Mouse (Mus musculus): ENCODE measurements around the gene Twist2.

Twist2 gene

GRCm38 (mm10) chr1:91816571-91816970 is 15.3 kb downstream of the Twist2 start:
- no peak for DNase-seq (ENCODE audit: low read depth, low spot score)

DNA sequence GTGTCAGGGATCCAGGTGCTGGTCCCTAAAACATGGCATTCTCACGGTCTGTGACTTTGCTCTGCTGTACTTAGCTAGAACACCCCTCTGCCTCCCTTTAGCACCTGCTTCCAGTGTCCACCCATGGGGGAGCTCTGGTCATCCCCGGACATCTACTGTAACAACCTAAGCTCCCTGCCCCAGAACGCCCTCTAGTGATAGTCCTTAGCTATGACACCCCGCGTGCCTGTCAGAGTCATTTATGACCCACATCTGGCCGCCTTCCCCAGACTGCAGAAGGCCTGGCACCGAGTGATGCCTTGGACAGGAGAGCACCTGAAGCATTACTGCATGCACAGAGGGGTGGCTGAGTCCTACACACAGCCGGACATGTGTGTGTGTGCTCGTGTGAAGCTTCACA is 18.0 kb downstream of the Twist2 start:
- DNase-seq (ENCODE audit: low read depth, low spot score), result no peak

GRCm38 (mm10) chr1:91820531-91820930 is 19.3 kb downstream of the Twist2 start:
- no peak for DNase-seq (ENCODE audit: low read depth, low spot score)

- no peak for DNase-seq (ENCODE audit: low read depth, low spot score)
These were observed 21.1 kb downstream of the Twist2 start for GRCm38 (mm10) chr1:91822316-91822824.

DNA sequence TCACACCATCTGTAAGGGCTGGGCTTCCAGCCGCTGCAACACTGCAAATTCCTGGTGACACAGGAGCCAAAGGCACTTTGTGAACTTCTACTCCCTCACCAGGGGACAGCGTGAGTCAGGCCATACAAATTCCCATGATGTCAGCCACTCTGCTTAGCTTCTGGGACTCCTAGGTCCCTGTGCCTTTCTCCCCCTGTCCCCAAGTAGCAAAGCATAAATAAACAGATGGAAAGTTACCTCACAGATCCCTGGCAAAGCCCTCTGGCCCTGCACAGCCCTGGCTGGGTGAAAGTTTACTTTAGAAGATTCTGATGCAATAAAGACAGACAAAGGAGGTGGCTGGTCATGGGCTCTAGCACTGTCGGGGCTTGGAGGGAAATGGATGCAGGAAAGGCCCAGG is 22.3 kb downstream of the Twist2 start:
- peak; percentile 83 for DNase-seq (ENCODE audit: low read depth, low spot score)

DNA sequence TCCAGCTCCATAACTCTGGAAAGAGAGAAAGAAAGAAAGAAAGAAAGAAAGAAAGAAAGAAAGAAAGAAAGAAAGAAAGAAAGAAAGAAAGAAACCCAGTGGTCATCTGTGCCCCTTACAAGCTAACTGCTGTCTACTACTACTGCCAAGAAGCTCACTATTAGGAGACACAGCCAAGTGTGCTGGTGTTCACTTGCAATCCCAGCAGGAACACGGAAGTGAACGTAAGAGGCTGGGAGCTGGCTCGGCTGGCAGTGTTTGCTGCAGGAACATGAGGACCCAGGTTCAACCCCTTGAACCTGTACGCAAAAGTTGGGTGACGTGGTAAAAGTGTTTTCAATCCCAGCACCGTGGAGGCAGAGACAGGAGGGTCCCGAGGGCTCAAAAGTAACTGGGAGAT is 22.7 kb downstream of the Twist2 start:
- no peak for DNase-seq (ENCODE audit: low read depth, low spot score)

GRCm38 (mm10) chr1:91825261-91825660 is 24.0 kb downstream of the Twist2 start:
- DNase-seq (ENCODE audit: low read depth, low spot score), result no peak

GRCm38 (mm10) chr1:91831978-91832377 is 30.7 kb downstream of the Twist2 start:
- no peak for DNase-seq (ENCODE audit: low read depth, low spot score)

- no peak for DNase-seq (ENCODE audit: low read depth, low spot score)
These were observed 38.3 kb downstream of the Twist2 start for GRCm38 (mm10) chr1:91839557-91839956.

GRCm38 (mm10) chr1:91839979-91840378 is 38.7 kb downstream of the Twist2 start:
- DNase-seq (ENCODE audit: low read depth, low spot score), result no peak

- DNase-seq (ENCODE audit: low read depth, low spot score), result no peak
These were observed 43.0 kb downstream of the Twist2 start for GRCm38 (mm10) chr1:91844236-91844635.

DNA sequence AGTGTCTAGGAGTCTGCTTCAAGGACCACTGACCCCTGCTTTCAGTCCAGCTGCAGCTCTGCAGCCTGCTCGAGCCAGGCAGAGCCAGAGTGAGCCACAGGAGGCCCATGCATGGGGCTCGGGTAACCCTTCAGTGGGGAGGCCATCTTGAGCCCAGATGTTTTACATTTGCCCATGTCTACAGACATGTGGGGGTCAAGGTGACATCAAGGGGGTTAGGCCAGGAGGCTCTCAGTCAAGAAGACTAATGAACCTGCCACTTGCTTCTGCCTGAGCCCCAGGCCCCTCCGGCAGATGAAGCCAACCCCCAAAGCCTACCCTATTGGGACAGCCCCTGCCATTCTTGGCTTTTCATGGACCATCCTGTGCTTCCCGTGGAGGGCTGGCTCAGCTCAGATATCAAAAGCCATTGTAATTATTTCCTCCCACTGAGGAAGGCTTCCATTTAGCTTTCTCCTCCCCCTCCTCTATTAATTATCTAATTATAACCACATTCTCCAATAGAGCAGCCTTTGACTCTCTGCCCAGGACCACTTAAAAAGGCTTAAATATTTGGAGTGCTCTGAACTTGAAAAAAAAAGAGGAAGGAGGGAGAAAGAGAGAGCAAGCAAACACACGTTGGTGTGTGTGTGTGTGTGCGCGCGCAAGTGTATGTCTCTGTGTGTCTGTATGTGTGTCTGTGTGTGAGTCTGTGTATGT is 43.6 kb downstream of the Twist2 start:
- no peak for DNase-seq (ENCODE audit: low read depth, low spot score)

DNA sequence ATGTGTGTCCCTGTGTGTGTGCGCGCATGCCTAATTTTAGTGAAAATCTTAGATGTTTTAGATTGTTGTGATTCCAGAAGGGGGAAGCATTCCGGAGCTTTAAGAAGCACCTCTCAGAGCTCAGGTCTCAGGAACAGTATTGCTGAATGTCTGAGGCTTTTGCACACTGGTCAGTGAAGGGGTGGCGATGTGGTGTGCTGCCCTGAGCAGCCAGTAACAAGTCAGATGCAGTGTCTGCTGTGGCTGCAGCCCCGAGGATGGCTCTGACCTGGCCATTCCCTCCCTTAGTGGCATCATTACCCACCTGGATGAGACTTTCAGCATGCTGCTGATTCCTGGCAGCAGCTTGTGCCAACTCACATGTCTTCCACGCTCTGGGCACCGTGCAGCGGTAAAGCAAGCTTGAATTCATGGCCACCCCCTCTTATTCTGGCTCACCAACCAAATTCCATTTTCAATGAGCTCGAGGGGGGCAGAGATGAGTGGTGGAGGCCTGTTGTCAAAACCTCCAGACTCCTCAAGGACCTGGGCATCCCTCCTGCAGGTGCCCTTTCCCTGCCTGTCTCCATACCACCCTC is 44.2 kb downstream of the Twist2 start:
- DNase-seq (ENCODE audit: low read depth, low spot score), result no peak

GRCm38 (mm10) chr1:91851300-91851699 is 50.0 kb downstream of the Twist2 start:
- DNase-seq (ENCODE audit: low read depth, low spot score), result no peak

- DNase-seq (ENCODE audit: low read depth, low spot score), result peak; percentile 78
These were observed 55.8 kb downstream of the Twist2 start for GRCm38 (mm10) chr1:91856771-91857664.

- DNase-seq (ENCODE audit: low read depth, low spot score), result peak; percentile 62
These were observed 57.0 kb downstream of the Twist2 start for GRCm38 (mm10) chr1:91858101-91858790.

- no peak for DNase-seq (ENCODE audit: low read depth, low spot score)
These were observed 57.6 kb downstream of the Twist2 start for GRCm38 (mm10) chr1:91858901-91859300.

- no peak for DNase-seq (ENCODE audit: low read depth, low spot score)
These were observed 60.2 kb downstream of the Twist2 start for GRCm38 (mm10) chr1:91861511-91861910.

- no peak for DNase-seq (ENCODE audit: low read depth, low spot score)
These were observed 64.7 kb downstream of the Twist2 start for GRCm38 (mm10) chr1:91866001-91866400.

GRCm38 (mm10) chr1:91871101-91871500 is 69.8 kb downstream of the Twist2 start:
- DNase-seq (ENCODE audit: low read depth, low spot score), result no peak

- no peak for DNase-seq (ENCODE audit: low read depth, low spot score)
These were observed 71.3 kb downstream of the Twist2 start for GRCm38 (mm10) chr1:91872388-91873059.

All from skeletal muscle tissue, adult 2 months (tissue).